Mouse (Mus musculus) spleen, adult 2 months (tissue): ENCODE data around the gene Arhgef26.

Source experiments
- CTCF ChIP-seq: fragments of 200-500 bp; IDR thresholded peaks from 2 replicates; pipeline ENCODE4 v1.5.1; 2011; ENCODE audit warnings: mild to moderate bottlenecking, inconsistent platforms; ENCODE audit not compliant: insufficient read depth, insufficient read length, insufficient replicate concordance; ENCODE audit errors: extremely low read depth
- POLR2A ChIP-seq: fragments of 200-500 bp; IDR thresholded peaks from 2 replicates; pipeline ENCODE4 v1.6.1; 2011; ENCODE audit warnings: low read depth, low read length, inconsistent platforms

DNA sequence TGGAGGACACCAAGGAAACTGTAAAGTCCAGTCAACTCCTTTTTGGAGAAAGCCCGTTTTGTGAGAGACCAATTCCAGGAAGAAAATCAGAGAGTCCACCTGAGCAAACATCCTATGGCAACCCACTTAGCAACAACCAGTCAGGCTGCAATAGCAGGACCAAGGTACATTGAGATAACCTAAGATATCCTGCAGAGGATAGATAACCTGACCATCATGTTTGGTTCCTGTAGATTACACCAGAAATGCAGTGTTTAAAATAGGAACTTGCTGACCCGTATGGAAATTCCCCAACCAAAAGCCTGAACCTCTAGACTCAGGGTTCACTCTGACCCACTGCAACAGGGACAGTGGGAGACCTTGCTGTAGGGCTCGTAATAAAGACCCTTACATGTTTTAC, 126.1 kb downstream of the Arhgef26 start:
- TF ChIP-seq POLR2A (no peak), CTCF (no peak)
